ENCODE assay signal across 21 mouse cellular contexts in genomic region chr1:187834576-187834975, GRCm38 (mm10).
DNase-seq lines count a peak whose midpoint lies in the region; ATAC-seq lines count a peak whose summit lies in the region.
"Had no signal": no experiment of that assay in that cellular context is flagged by ENCODE, and none has a peak within 500 bp of the region (broad histone marks: within the 10 kb centered on the region; RNA-seq: fewer than 3 reads in every experiment).

No protein-coding gene starts in this region.

- H3K4me1 ChIP-seq in forebrain, embryonic 14.5 days (ENCODE audit: control insufficient read depth, insufficient read depth, low read length) = no peaks in the 10 kb centered on the region
- peaks cover 14% of the 10 kb centered on the region for H3K4me1 ChIP-seq in forebrain, embryonic 12.5 days
- H3K4me1 ChIP-seq: embryonic facial prominence, embryonic 13.5 days; hindbrain, embryonic 12.5 days had no signal

- no peak overlapping the region for H3K27ac ChIP-seq in forebrain, embryonic 14.5 days (ENCODE audit: low read depth, low read length)
- no peak overlapping the region for H3K27ac ChIP-seq in forebrain, embryonic 12.5 days
- H3K27ac ChIP-seq: embryonic facial prominence, embryonic 13.5 days; forebrain, embryonic 13.5 days; gastrocnemius, adult 2 months; hindbrain, embryonic 12.5 days had no signal

- no peak for ATAC-seq in forebrain, embryonic 14.5 days
- ATAC-seq in forebrain, embryonic 12.5 days (ENCODE audit: low FRiP score) = no peak
- ATAC-seq: forebrain, embryonic 13.5 days; hindbrain, embryonic 16.5 days had no signal

- H3K36me3 ChIP-seq in forebrain, embryonic 14.5 days (ENCODE audit: control insufficient read depth, insufficient read depth, low read length) = no peaks in the 10 kb centered on the region
- no peaks in the 10 kb centered on the region for H3K36me3 ChIP-seq in forebrain, embryonic 12.5 days (replicated peaks)
- H3K36me3 ChIP-seq: embryonic facial prominence, embryonic 13.5 days; heart, embryonic 10.5 days; hindbrain, embryonic 12.5 days had no signal

- H3K4me2 ChIP-seq in forebrain, embryonic 14.5 days (ENCODE audit: low read length) = no peak overlapping the region
- H3K4me2 ChIP-seq in forebrain, embryonic 12.5 days = no peak overlapping the region
- H3K4me2 ChIP-seq: embryonic facial prominence, embryonic 13.5 days; forebrain, embryonic 13.5 days; hindbrain, embryonic 12.5 days had no signal

- H3K27me3 ChIP-seq in forebrain, embryonic 14.5 days (replicated peaks; ENCODE audit: control insufficient read depth, insufficient read depth, low read length) = no peaks in the 10 kb centered on the region
- H3K27me3 ChIP-seq in forebrain, embryonic 12.5 days = peaks cover 8% of the 10 kb centered on the region; the same call in 1 of the 2 replicates
- H3K27me3 ChIP-seq: embryonic facial prominence, embryonic 13.5 days; forebrain, embryonic 13.5 days; hindbrain, embryonic 12.5 days had no signal

- H3K9me3 ChIP-seq in forebrain, embryonic 14.5 days (replicated peaks; ENCODE audit: control insufficient read depth, low read length) = no peaks in the 10 kb centered on the region
- no peaks in the 10 kb centered on the region for H3K9me3 ChIP-seq in forebrain, embryonic 12.5 days
- H3K9me3 ChIP-seq: heart, embryonic 10.5 days; hindbrain, embryonic 12.5 days had no signal

- intact Hi-C loops in left cerebral cortex, postnatal 14 days (cut with DNase I) = no loop called here
- intact Hi-C loops in left cerebral cortex, postnatal 36 days (cut with DNase I) = no loop called here

- H3K9ac ChIP-seq in forebrain, embryonic 14.5 days (ENCODE audit: low read length) = no peak overlapping the region
- no peak overlapping the region for H3K9ac ChIP-seq in forebrain, embryonic 12.5 days
- H3K9ac ChIP-seq: embryonic facial prominence, embryonic 13.5 days; forebrain, embryonic 13.5 days; hindbrain, embryonic 12.5 days had no signal

- peak; percentile 68 for DNase-seq in forebrain, embryonic 14.5 days (ENCODE audit: low spot score)
- DNase-seq in layer of hippocampus, adult 11-12 months (ENCODE audit: low spot score) = peak; percentile 19
- DNase-seq in layer of hippocampus, adult 9-10 months (ENCODE audit: low spot score) = no peak
- peak; percentile 11 to 20 for DNase-seq in left cerebral cortex, postnatal 14 days (ENCODE audit: low spot score in 2 of 2)
- no peak for DNase-seq in left cerebral cortex, postnatal 36 days (ENCODE audit: low spot score in 2 of 2)
- peak; percentile 59 for DNase-seq in telencephalon, adult 2 months (ENCODE audit: low read depth, low spot score)
- DNase-seq: adrenal gland, postnatal 10 days; B cell, adult 2 months; cerebellum, adult 18-20 months; cerebellum, adult 9-11 months; cerebellum, postnatal 36 days; gastrocnemius, adult 2 months; gastrocnemius, postnatal 25 days; heart, postnatal 10 days; heart, postnatal 4 days had no signal

- 86% methylated on average over 3 of the region's 3 CpGs for WGBS in forebrain, embryonic 14.5 days
- 92% methylated on average over 3 of the region's 3 CpGs for whole genome bisulfite sequencing in forebrain, embryonic 12.5 days

- no peak overlapping the region for H3K4me3 ChIP-seq in forebrain, embryonic 14.5 days (ENCODE audit: low read depth, low read length)
- H3K4me3 ChIP-seq in forebrain, embryonic 12.5 days (replicated peaks) = no peak overlapping the region
- H3K4me3 ChIP-seq: embryonic facial prominence, embryonic 13.5 days; forebrain, embryonic 13.5 days; gastrocnemius, adult 2 months; heart, embryonic 10.5 days; hindbrain, embryonic 12.5 days had no signal

Comparison
In these comparisons a context has a peak if more than half of its experiments do, and no peak if none do; other contexts are left out.
1. DNase-seq: peak in forebrain, embryonic 14.5 days (single experiment), layer of hippocampus, adult 11-12 months (single experiment), left cerebral cortex, postnatal 14 days (2 of 2) and telencephalon, adult 2 months (single experiment); none in layer of hippocampus, adult 9-10 months (single experiment) and left cerebral cortex, postnatal 36 days (0 of 2).